Mouse (Mus musculus) urinary bladder, postnatal 14 days (tissue): ENCODE data around the gene Sdcbp2.

Experiments
- DNase-seq: peaks from one replicate; pipeline ENCODE4 v3.0.0; 2021; ENCODE audit warnings: low spot score

Sdcbp2 gene

DNA sequence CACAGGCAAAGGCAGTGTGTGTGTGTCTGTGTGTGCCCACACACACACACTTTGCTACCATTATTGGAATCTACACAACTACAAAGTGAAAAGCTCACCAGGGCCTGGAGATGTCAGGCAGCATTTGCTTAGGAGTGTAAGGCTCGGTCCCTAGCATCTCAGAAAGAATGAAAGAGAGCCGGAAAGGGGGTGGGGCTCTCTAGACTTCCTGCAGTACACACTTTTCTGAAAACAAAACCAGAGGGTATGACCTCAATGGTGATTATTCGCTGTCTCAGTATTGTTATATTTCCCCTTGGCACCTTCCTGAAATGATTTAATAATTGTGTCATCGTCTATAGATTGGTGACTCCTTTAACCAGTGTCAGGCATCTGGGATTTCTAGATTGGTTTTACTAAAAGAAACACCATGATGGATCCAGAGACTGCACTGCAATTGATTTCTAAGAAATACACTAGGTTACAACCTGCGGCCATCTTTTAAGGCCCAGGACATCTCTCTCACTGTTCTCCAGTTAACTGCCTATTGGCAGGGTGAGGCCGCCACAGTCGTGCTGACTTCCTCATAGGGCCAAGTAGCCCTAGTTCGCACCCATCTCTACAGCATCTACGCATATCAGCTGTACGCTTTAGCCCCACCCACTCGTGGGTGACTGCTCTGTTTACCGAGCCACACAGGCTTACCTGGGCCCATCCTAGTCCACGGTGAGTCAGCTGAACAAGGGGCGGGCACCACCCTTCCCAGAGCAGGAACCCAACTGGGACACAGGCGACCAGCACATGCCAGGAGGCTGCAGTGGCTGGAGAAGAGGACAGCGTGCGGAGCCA, at the start of gene Sdcbp2:
Gene Sdcbp2 (plus strand): TSS at position 750 of the 828 bp plus-strand sequence.
- peak; percentile 81 for DNase-seq

DNA sequence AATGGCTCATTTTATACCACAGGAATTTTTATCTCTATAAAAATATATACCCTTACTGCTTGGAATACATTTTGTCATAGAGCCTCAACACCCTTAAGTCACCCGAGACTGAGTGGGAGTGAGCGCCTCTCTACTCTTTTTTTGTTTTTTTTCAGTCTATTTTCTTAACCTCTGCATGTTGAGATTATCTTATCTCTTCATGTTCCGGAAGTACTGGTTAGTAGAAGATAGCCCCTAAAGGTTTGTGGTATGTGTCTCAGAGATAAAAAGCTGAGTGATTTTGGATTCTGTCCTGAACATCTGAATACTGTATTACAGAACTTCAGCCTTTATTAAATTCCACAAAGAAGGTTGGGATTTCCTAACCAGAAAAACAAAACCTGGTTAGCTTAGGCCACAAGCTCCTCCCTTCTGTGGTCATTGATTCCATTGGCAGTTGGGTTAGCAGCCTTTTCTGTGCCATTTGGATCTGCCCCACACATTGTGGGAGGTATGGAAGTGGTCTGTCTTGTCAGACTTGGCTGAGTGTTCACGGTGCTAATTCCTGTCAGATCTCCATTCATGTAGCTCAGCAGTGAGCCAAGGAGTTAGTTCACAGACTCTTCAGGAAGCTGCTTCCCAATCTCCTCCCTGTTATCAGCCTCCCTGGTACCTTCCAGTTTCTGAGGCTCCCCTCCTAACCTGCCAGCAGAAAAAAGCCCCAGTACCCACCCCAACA, 47.9 kb upstream of the Sdcbp2 start:
- no peak for DNase-seq

DNA sequence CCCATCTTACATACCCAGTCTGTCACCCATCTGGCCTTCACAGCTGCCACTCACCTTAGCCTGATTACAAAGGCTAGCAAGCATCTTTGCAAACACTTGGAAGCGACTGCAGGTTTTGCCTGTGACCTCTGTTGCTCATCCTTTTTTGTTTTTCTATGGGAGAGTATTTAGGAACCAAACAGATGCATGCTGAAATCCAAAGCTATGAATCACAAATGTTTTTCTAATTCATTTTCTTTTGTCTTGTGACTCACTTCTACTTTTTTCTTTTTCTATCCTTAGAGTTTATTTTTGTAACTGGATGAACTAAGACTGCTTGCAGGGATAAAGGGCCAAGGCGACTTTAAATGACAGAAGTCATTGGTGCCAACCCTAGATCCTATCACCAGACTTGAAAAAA, 46.9 kb upstream of the Sdcbp2 start:
- DNase-seq: no peak

DNA sequence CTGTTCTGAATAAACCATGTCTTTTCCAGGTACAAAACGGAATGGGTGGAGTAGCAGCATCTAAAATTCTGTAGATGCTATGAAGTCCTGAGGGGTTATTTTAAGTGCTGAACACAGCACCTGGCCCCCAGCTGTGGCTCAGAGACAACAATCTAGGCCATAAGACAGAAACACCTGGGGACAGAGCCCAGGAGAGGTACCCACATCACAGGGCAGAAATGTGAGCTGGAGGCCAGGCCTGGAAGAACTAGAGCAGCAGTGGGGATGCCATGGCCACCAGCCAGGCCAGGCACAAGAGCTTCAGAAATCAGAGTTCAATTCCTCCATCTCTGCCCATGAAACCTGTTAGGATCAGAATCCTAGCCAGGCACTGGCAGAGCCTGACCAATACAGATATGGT, 44.4 kb upstream of the Sdcbp2 start:
- no peak for DNase-seq

DNA sequence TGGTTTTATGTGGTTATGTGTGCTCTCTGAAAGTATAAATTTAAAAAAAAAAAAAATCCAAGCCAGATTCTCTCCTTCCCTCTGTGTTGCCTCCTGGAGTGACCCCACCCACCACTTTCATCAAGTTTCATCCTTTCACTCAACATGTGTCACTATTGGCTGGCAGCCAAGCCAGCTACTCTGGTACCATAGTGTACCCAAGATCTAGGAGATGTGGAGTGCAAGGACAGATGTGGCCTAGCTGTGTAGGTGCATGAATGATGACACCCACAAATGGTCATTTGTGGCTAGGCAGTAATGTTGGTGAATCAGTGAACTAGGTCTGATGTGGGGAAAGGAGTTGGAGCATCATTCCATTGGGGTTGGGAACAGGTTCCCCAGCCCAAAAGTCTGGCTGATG, 43.3 kb upstream of the Sdcbp2 start:
- no peak for DNase-seq

DNA sequence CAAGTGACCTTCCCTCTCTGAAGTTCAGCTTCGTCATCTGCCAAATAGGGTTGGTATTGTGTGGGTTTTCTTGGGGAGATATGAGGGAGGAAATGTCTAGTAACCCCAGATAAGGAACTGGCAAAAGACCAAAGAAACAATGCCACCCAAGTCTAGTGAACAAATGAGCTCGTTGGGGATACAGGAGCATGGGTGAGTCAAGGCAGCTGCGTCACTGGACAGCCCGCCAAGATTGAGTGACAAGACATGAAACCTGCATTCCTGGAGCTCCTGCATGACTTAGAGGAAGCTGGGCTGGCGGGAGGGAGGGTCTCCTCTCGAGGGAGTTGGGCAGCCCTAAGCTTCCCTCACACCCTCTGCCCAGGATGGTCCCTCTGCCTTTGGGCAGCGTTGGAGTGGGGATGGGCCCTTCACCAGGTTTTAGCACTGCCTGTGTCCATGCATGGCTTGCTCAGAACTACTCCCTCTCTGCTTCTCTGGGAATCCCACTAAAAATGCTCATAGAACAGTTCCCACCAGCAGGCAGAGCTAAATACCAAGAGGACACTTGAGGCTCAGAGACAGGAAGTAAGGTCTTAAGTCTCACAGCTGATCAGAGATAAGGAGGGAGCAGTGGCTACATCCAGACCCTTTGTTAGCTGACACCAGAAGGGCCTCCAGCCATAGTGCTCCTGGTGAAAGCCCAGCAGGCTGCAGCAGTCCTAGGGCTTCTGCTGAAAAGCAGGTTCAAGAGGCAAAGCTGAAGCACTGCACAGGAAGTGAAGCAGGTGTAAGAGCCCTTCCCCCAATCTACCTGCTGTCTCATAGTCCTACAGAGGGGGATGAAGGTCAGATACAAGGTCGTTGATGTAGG, 41.8 kb upstream of the Sdcbp2 start:
- DNase-seq: peak; percentile 16

DNA sequence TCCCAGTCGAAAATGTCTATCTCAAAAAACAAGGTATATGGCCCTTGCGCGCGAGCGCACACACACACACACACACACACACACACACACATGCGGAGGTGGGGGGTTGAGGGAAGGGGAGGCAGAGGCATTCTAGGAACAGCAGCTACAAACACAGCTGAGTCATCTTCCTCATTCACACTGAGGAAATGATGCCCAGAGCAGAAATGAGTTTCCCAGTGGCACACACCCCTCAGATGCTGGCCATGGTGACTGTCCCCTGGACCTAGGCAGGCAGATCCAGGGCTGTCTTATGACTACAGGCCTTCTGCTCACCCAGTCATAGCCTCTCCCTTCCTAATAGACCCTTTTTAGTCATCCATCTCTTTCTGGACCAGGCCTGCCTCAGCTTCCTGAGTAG, 38.8 kb upstream of the Sdcbp2 start:
- no peak for DNase-seq

DNA sequence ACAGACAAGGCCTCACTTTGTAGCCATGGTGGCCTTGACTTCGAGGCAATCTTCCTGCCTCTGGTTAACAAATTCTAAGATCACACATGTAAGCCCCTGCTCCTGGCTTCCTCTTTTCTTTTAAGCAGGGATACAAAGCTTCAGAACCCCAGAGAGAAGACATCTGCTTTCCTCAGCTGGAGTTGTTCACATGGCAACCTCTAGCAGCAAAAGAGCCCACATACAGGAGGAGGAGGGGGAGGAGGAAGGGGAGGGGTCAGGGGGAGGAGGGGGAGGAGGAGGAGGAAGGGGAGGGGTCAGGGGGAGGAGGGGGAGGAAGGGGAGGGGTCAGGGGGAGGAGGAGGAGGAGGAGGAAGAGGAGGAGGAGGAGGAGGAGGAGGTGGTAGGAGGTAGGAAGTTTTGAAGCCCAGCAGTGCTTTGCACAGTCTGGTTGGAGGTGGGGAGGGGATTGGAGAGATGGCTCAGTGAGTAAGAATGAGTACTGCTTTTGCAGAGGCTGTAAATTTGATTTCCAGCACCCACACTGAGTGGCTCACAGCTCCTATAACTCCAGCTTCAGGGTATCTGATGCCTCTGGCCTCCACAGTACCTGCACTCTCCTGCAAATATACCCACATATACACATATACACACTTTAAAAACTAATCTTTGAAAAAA, 36.3 kb upstream of the Sdcbp2 start:
- DNase-seq: no peak

DNA sequence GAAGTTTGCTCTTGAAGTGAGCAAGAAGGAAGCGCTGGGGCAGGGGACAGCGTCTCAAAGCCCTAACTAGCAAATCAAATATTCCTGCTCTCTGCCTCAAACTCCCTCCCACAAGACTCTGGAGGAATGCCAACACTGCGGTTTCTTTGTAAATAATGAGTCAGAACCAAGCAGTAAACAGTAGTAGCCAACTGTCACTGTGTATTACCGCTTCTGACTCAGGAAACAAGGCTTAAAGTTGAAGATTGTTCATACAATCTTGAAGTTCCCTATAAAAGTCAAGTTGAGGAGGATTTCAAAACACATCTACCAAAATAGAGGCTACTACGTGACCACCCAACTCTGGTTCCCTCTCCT, 35.8 kb upstream of the Sdcbp2 start:
- peak; percentile 86 for DNase-seq

DNA sequence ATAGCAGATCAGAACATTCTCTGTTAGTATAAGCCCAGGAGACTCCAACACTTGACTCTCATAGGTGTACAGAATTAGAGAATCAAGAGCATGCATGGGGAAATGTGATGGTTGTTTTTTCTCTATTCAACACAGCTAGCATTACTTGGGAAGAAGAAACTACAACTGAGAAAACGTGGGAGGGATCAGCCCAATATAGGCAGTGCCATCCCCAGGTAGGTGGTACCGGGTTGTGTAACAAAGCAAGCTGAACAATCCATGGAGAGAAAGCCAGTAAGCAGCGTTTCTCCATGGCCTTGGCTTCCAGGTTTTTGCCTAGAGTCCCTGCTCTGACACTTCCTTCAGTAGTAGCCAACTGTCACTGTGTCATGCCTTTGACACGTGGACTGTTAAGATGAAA, 33.8 kb upstream of the Sdcbp2 start:
- no peak for DNase-seq

DNA sequence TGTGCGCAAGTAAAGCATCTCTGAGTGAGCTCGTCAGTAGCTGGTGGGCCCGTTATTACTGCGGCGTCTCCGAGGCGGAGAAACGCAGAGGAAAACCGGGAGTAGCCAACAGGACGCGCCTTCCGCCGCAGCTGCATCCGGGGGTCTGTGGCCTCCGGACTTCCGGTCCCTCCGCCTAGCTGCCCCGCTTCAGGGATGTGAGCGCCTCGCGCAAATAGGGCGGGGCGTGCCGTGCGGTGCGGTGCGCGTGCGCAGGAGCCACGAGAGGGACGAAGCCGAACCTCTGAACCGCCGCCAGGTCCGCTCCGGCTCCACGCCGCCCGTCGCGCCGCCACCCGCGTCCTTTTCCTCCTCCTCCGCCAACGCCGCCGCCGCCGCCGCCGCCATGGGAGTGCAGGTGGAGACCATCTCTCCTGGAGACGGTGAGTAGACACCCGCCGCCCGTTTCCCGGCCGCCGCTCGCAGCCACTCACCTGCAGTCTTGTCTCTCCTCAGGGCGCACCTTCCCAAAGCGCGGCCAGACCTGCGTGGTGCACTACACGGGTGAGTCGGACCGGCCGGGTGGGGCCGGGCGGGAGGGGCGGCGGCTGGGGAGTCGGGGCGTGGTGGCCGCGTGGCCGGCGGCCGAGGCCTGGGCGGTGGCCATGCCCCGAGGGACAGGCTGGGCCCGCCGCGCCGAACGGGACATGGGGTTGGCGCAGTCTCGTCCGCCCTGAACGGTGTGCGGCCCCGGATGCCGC, 29.9 kb upstream of the Sdcbp2 start, which contains the start of gene Fkbp1a:
Gene Fkbp1a (plus strand): TSS at position 161 of the 740 bp plus-strand sequence.
- peak; percentile 98 for DNase-seq

DNA sequence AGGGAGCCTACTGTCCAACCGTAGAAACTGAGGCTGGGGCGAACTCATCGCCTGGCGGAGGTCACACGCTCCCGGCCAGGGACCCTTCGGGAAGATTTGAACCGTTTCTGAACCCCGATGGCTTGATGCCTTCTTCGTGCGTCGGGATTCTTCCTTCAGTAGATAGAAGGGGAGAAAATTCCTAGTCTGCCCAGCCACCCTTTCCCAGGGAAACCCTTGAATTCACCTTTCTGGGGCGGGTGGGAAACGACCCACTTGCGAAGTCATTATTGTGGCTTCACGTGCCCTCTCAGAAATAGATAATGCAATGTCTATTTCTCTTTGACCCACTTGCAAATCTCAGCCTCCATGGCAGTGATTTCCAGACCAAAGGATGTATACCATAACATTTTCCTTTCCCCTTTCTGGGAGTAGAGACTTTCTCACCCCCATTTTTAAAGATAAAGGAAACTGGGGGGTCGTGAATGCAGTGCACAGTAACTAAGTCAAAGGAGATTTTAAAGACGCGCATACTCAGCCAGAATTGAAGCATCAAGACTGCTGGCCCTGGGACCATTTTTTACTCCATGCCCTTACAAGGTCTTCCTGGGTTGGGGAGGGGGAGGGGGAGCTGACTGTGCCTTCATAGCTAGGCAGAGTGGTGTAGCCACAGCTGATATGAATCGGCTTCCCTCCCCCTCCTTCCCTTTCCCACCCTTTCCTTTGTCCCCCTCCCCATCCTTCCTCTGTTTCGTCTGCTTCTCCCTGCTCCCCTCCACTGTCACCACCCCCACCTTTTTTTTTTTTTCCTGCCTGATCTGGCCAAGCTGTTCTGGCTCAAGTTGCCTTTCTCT, 29.1 kb upstream of the Sdcbp2 start:
- DNase-seq: peak; percentile 44

DNA sequence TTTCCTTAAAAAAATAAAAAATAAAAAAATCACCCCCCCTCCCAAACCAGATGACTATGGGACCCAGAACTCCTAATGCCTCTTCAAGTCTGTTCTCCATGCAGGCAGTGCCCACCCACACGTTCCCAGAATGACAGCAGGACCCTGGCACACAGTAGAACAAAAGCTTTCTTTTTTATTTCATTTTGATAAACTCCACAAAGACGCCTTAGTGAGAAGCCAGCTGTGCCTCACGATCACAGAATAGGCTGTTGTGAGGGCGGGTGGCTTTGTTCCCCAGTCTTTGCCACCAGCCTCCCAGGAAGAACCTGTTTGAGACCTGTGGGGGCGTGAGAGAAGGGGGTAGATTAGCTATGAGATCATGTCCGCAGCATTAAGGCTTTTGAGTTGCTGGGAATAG, 27.7 kb upstream of the Sdcbp2 start:
- DNase-seq: no peak

DNA sequence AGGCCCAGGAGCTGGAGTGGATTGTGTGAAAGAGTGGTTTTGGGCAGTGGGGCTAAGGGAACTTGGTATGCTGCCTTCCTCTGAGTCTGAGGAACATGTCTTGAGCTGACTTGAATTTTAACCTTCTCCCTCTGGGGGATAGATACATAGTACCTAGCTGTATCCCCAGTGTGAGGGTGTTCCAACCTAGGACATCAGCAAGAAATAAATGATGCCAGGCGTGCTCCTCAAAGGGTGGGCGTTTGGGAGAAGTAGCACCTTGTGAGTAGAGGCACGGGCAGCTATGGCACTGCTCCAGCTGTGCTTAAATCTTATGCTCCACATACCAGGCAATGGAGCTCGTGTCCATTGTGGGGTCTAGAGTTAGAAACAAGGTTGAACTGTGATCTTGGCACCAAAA, 25.9 kb upstream of the Sdcbp2 start:
- no peak for DNase-seq

DNA sequence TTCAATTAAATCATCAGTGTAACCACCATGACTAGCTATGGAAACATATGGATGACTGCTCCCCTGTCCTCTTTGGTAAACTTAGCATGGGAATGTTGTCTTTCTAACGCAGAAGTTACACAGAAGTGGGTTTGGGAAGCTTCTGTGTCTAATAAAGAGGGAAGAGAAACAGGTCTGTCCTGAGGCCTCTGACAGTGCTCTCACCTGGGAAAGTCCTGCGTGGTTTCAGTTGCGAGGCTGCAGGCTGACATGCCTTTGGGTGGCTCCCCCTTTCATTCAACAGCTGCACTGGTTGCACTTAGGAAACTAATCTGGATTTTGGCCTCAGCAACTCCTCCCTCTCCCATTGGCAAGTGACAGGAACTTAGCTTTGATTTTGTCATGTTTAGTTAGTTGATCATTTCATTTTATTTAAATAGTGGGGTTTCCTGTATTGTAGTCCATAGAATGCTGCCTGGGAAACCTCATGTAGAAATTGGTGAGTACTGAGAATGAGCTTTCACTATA, 22.8 kb upstream of the Sdcbp2 start:
- DNase-seq: no peak

DNA sequence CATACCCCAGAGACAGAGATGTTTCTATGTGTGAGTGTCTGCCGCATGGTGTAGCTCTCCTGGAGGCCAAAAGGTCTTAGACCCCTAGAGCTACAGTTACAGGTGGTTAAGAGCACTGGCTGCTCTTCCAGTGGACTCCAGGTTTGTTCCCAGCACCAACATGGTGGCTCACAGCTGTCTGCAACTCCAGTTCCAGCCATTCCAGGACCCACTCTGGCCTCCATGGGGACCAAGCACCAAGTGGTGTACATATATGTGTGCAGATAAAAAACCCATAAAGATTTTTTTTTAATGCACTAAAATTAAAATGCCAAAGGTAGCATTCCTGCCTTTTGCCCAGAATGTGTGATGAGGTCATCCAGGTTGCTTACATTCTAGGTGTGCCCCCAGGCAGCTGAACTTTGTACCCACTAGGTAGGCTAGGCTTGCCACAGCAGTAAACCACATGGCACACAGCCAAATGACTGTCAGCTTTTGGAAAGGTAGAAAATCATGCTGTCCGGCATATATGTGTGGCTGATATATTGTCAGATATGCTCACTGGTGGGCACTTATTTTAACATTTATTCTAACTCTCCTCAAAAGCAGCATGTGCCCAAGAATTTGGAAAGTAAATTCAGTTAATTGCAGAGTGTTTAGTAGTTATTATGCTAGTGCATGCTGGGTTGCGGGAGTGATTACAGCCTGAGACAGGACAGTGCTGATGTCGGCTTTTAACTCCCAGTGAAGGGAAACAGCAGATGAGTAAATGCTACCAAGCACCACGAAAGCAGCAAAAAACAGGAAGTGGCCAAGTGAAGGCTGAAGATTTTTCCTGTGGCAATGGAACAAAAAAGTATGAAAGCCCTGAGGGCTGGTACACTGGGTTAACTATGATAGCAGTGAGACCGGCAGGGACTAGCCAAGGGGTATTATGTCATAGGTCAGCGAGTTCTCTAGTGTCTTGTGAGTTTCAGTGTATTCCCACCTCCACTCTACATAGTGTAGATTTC, 9.2 kb upstream of the Sdcbp2 start:
- DNase-seq: peak; percentile 78

DNA sequence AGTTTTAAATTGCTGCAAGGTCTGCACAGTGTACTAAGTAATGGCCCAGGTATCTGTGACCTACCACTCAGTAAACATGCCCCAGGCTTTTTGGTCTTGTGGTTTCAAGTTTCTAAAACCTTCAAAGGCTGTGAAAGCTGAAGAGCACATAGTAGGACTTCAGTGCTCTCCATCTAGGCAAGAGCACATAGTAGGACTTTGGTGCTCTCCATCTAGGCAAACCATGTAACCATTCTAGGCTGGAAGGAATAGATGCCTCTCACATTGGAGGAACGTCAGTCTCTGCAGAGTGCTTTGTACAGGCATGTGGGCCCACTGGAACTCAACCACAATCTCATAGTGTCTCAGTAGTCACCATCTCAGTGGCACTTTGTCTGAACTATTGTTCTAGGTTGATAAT, 8.4 kb upstream of the Sdcbp2 start:
- no peak for DNase-seq

DNA sequence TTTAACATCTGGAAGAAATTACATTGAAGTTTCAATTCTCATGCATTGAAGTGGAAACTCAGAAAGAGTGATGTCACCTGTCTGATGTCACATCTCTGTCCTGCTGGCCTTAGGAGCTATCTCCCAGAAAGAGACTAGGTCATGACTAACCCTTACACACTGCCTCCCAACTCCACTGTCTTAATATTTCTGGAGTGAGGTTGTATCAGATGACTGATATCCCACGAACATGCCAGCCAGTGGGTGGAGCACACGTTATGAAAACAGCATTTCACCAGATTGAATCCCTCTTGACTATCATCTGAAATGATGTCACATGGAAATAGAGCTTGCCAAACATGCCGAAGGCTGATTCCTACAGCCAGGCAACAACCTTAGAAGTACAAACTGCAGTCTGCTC, 7.4 kb upstream of the Sdcbp2 start:
- no peak for DNase-seq

DNA sequence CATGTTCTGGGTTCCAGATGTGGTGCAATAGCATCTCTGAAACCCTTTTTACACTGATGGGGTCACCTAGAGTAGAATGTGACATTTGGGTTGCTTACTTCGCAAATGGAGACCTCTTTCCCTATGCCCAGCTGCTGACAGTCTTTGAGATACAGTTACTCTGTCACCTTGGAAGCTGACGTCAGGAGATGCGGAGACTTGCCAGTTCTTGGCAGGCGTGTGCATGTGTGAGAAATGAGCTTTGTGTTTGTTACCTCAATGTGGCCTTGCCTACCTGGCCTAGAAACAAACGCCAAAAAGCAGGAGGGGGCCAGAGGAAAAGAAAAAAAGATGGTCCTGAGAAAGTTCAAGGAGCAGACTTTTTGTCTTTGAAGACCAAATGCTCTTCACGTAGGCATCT, 5.6 kb upstream of the Sdcbp2 start:
- DNase-seq: no peak
